ENCODE assay signal across 9 mouse cellular contexts in genomic region chr15:81355146-81355761, GRCm38 (mm10). TPM values are rescaled to one million over a fixed set of nuclear protein-coding genes. Genes with fewer than 3 reads are reported as not detected.
DNase-seq lines count a peak whose midpoint lies in the region; ATAC-seq lines count a peak whose summit lies in the region.
"Had no signal": no experiment of that assay in that cellular context is flagged by ENCODE, and none has a peak within 500 bp of the region (broad histone marks: within the 10 kb centered on the region; RNA-seq: fewer than 3 reads in every experiment).

No protein-coding gene starts in this region.

- no peaks in the 10 kb centered on the region for H3K36me3 ChIP-seq in forebrain, embryonic 14.5 days (ENCODE audit: control insufficient read depth, insufficient read depth, low read length)
- H3K36me3 ChIP-seq in forebrain, embryonic 16.5 days (ENCODE audit: control insufficient read depth, insufficient read depth): no peaks in the 10 kb centered on the region

- intact Hi-C loops in heart, postnatal 14 days (cut with DNase I): no loop called here

- WGBS in forebrain, embryonic 14.5 days: 58% methylated on average over 3 of the region's 3 CpGs
- 59% methylated on average over 3 of the region's 3 CpGs for WGBS in forebrain, embryonic 16.5 days

- H3K4me3 ChIP-seq in forebrain, embryonic 14.5 days (ENCODE audit: low read depth, low read length): no peak overlapping the region
- H3K4me3 ChIP-seq in forebrain, embryonic 16.5 days (replicated peaks; ENCODE audit: low read length): no peak overlapping the region
- H3K4me3 ChIP-seq: limb, embryonic 12.5 days had no signal

- H3K9ac ChIP-seq in forebrain, embryonic 14.5 days (ENCODE audit: low read length): no peak overlapping the region
- H3K9ac ChIP-seq in forebrain, embryonic 16.5 days (replicated peaks; ENCODE audit: low read depth, low read length): no peak overlapping the region
- H3K9ac ChIP-seq: limb, embryonic 12.5 days had no signal

- no peaks in the 10 kb centered on the region for H3K9me3 ChIP-seq in forebrain, embryonic 14.5 days (replicated peaks; ENCODE audit: control insufficient read depth, low read length)
- H3K9me3 ChIP-seq in forebrain, embryonic 16.5 days (ENCODE audit: control insufficient read depth, low read length): no peaks in the 10 kb centered on the region
- H3K9me3 ChIP-seq: limb, embryonic 12.5 days had no signal

- DNase-seq in forebrain, embryonic 14.5 days (ENCODE audit: low spot score): peak; percentile 55
- DNase-seq in 3134 (ENCODE audit: extremely low read depth, insufficient read length, low spot score): peak; percentile 10
- peak; percentile 47 for DNase-seq in T-cell, adult 2 months (ENCODE audit: low spot score)
- DNase-seq in heart, postnatal 14 days: peak; percentile 21 to 48
- DNase-seq in lung, adult 18-20 months: peak; percentile 27 to 38
- DNase-seq in spleen, postnatal 4 days (ENCODE audit: low spot score in 2 of 2): peak; percentile 73 to 86
- DNase-seq in ovary, postnatal 36 days (ENCODE audit: low spot score): no peak

- no peaks in the 10 kb centered on the region for H3K27me3 ChIP-seq in forebrain, embryonic 14.5 days (replicated peaks; ENCODE audit: control insufficient read depth, insufficient read depth, low read length)
- no peaks in the 10 kb centered on the region for H3K27me3 ChIP-seq in forebrain, embryonic 16.5 days (replicated peaks; ENCODE audit: control insufficient read depth, insufficient read depth, low read length)
- H3K27me3 ChIP-seq: limb, embryonic 12.5 days had no signal

- no peak overlapping the region for H3K27ac ChIP-seq in forebrain, embryonic 14.5 days (ENCODE audit: low read depth, low read length)
- H3K27ac ChIP-seq in forebrain, embryonic 16.5 days (ENCODE audit: low read length): no peak overlapping the region
- H3K27ac ChIP-seq: limb, embryonic 12.5 days had no signal

- no peak for ATAC-seq in forebrain, embryonic 14.5 days
- no peak for ATAC-seq in forebrain, embryonic 16.5 days

- no peak overlapping the region for H3K4me2 ChIP-seq in forebrain, embryonic 14.5 days (ENCODE audit: low read length)
- H3K4me2 ChIP-seq in forebrain, embryonic 16.5 days (ENCODE audit: low read length): no peak overlapping the region
- H3K4me2 ChIP-seq: limb, embryonic 12.5 days had no signal

- H3K4me1 ChIP-seq in forebrain, embryonic 14.5 days (ENCODE audit: control insufficient read depth, insufficient read depth, low read length): peaks cover 22% of the 10 kb centered on the region
- H3K4me1 ChIP-seq in forebrain, embryonic 16.5 days (replicated peaks; ENCODE audit: control insufficient read depth, insufficient read depth, low read length): peaks cover 20% of the 10 kb centered on the region

RNA-seq across cellular contexts. Expression of gene Slc25a17, which starts 5.4 kb away (rescaled TPM):
- 152 and 153 TPM in 2 replicates for polyA plus RNA-seq in forebrain, embryonic 14.5 days (2014; fragmentation: Nextera tagmentation; extraction: Ambion mirVana)
- 132 and 144 TPM in 2 replicates for polyA plus RNA-seq in forebrain, embryonic 16.5 days (2015; fragmentation: Nextera tagmentation; extraction: Ambion mirVana)
- 10 to 100 TPM; 24.3 to 26.5 TPM for total RNA-seq in heart, postnatal 14 days (2021)

RNA-seq across cellular contexts. Expression of gene St13, which starts 44.6 kb away (rescaled TPM):
- polyA plus RNA-seq in forebrain, embryonic 14.5 days (2014; fragmentation: Nextera tagmentation; extraction: Ambion mirVana): 170 and 180 TPM in 2 replicates
- polyA plus RNA-seq in forebrain, embryonic 16.5 days (2015; fragmentation: Nextera tagmentation; extraction: Ambion mirVana): 206 and 233 TPM in 2 replicates
- 10 to 100 TPM; 71.5 to 86.1 TPM for total RNA-seq in heart, postnatal 14 days (2021)

RNA-seq across cellular contexts. Expression of gene Xpnpep3, which starts 44.7 kb away (rescaled TPM):
- polyA plus RNA-seq in forebrain, embryonic 14.5 days (2014; fragmentation: Nextera tagmentation; extraction: Ambion mirVana): 4.3 and 5.2 TPM in 2 replicates
- polyA plus RNA-seq in forebrain, embryonic 16.5 days (2015; fragmentation: Nextera tagmentation; extraction: Ambion mirVana): 9.0 and 10.0 TPM in 2 replicates
- total RNA-seq in heart, postnatal 14 days (2021): 10 to 100 TPM; 12.5 to 13.4 TPM

RNA-seq across cellular contexts. Expression of gene Dnajb7, which starts 52.8 kb away (rescaled TPM):
- 0.20 and 0.26 TPM in 2 replicates for polyA plus RNA-seq in forebrain, embryonic 14.5 days (2014; fragmentation: Nextera tagmentation; extraction: Ambion mirVana)
- polyA plus RNA-seq in forebrain, embryonic 16.5 days (2015; fragmentation: Nextera tagmentation; extraction: Ambion mirVana): 1.4 and 2.3 TPM in 2 replicates
- total RNA-seq in heart, postnatal 14 days (2021): not detected
